Comparison of ENCODE assay signal across 40 mouse cellular contexts in the genomic region with DNA sequence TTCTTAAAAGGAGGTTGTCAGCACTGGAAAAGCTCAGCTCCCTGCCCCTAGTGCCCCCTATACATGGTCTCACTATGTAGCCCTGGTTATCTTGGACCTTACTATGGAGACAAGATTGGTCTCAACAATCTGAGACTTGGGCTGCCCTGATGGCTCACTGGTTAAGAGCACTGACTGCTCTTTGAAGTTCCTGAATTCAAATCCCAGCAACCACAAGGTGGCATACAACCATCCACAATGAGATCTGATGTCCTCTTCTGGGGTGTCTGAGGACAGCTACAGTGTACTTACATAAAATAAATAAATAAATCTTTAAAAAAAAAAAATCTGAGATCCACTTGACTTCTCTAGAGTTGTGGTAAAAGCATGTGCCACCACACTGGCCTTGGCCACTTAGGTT. TPM values are rescaled to one million over a fixed set of nuclear protein-coding genes. Genes with fewer than 3 reads are reported as not detected.
DNase-seq lines count a peak whose midpoint lies in the region; ATAC-seq and TF ChIP-seq lines count a peak whose summit lies in the region.
"Had no signal": no experiment of that assay in that cellular context is flagged by ENCODE, and none has a peak within 500 bp of the region (broad histone marks: within the 10 kb centered on the region; RNA-seq: fewer than 3 reads in every experiment).

No protein-coding gene starts in this region.

- H3K36me3 ChIP-seq in forebrain, postnatal 0 days (ENCODE audit: insufficient read depth), result peaks cover 86% of the 10 kb centered on the region
- H3K36me3 ChIP-seq in forebrain, embryonic 15.5 days, result peaks cover 94% of the 10 kb centered on the region

- H3K9ac ChIP-seq in forebrain, postnatal 0 days, result no peak overlapping the region
- no peak overlapping the region for H3K9ac ChIP-seq in forebrain, embryonic 15.5 days (replicated peaks)
- H3K9ac ChIP-seq: forebrain, embryonic 13.5 days; heart, embryonic 13.5 days; hindbrain, embryonic 15.5 days; limb, embryonic 15.5 days; liver, embryonic 14.5 days; lung, embryonic 14.5 days; neural tube, embryonic 12.5 days had no signal

- no peak overlapping the region for H3K4me2 ChIP-seq in forebrain, postnatal 0 days (ENCODE audit: low read depth)
- no peak overlapping the region for H3K4me2 ChIP-seq in forebrain, embryonic 15.5 days (replicated peaks)
- H3K4me2 ChIP-seq: forebrain, embryonic 13.5 days; heart, embryonic 13.5 days; hindbrain, embryonic 15.5 days; limb, embryonic 15.5 days; lung, embryonic 14.5 days; neural tube, embryonic 12.5 days had no signal

- no peaks in the 10 kb centered on the region for H3K27me3 ChIP-seq in forebrain, postnatal 0 days (ENCODE audit: insufficient read depth, low read length)
- no peaks in the 10 kb centered on the region for H3K27me3 ChIP-seq in forebrain, embryonic 15.5 days
- H3K27me3 ChIP-seq: forebrain, embryonic 13.5 days; heart, embryonic 13.5 days; hindbrain, embryonic 15.5 days; limb, embryonic 15.5 days; neural tube, embryonic 12.5 days had no signal

- H3K4me1 ChIP-seq in forebrain, postnatal 0 days (ENCODE audit: insufficient read depth), result no peaks in the 10 kb centered on the region
- no peaks in the 10 kb centered on the region for H3K4me1 ChIP-seq in forebrain, embryonic 15.5 days
- H3K4me1 ChIP-seq: forebrain, embryonic 13.5 days; hindbrain, embryonic 10.5 days; hindbrain, embryonic 15.5 days; limb, embryonic 10.5 days; limb, embryonic 15.5 days; neural tube, embryonic 12.5 days had no signal

- H3K27ac ChIP-seq in forebrain, postnatal 0 days (ENCODE audit: low read depth, low read length), result no peak overlapping the region
- H3K27ac ChIP-seq in forebrain, embryonic 15.5 days (replicated peaks), result no peak overlapping the region
- no peak overlapping the region for H3K27ac ChIP-seq in layer of hippocampus, adult 2 months
- H3K27ac ChIP-seq: forebrain, embryonic 13.5 days; heart, embryonic 13.5 days; hindbrain, embryonic 10.5 days; hindbrain, embryonic 15.5 days; limb, embryonic 10.5 days; limb, embryonic 15.5 days; liver, embryonic 14.5 days; neural tube, embryonic 12.5 days had no signal

- no peak for ATAC-seq in forebrain, postnatal 0 days
- no peak for ATAC-seq in forebrain, embryonic 15.5 days (replicated peaks)
- ATAC-seq in inflammation-experienced regulatory T-cells, adult 6 months, result no peak
- ATAC-seq: forebrain, embryonic 13.5 days had no signal

- 0 out of 2 replicates have a peak, but pooled peaks have one; percentile 20 for TF ChIP-seq CTCF in forebrain, postnatal 0 days (IDR thresholded peaks at IDR 0.05; ENCODE audit: low read depth)
- peak; percentile 51 for TF ChIP-seq CTCF in layer of hippocampus, adult 2 months (conservative IDR thresholded peaks at IDR 0.05)

- no peak for DNase-seq in forebrain, postnatal 0 days
- DNase-seq in layer of hippocampus, adult 2 months (ENCODE audit: low spot score in 2 of 2), result no peak
- no peak for DNase-seq in layer of hippocampus, adult 9-11 months
- DNase-seq in 416B (ENCODE audit: low read depth) (peak; percentile 34), adipocyte (ENCODE audit: low spot score) (peak; percentile 34)
- no peak for DNase-seq in kidney, adult 9 months
- DNase-seq: adrenal gland, postnatal 10 days; cerebellum, adult 11 months; cerebellum, adult 9-10 months; cerebellum, postnatal 36 days; gastrocnemius, postnatal 25 days; heart, adult 18-20 months; kidney, postnatal 25 days; lung, embryonic 14.5 days; lung, postnatal 4 days; midbrain, embryonic 14.5 days; right cerebral cortex, adult 18-20 months; spleen, adult 18-20 months; thymus, adult 2 months had no signal

- H3K9me3 ChIP-seq in forebrain, postnatal 0 days (ENCODE audit: low read length), result no peaks in the 10 kb centered on the region
- H3K9me3 ChIP-seq in forebrain, embryonic 15.5 days, result no peaks in the 10 kb centered on the region
- H3K9me3 ChIP-seq: forebrain, embryonic 13.5 days; heart, embryonic 13.5 days; hindbrain, embryonic 10.5 days; hindbrain, embryonic 15.5 days; limb, embryonic 10.5 days; limb, embryonic 15.5 days; neural tube, embryonic 12.5 days had no signal

- H3K4me3 ChIP-seq in forebrain, postnatal 0 days (ENCODE audit: low read depth, low read length), result no peak overlapping the region
- no peak overlapping the region for H3K4me3 ChIP-seq in forebrain, embryonic 15.5 days
- no peak overlapping the region for H3K4me3 ChIP-seq in layer of hippocampus, adult 2 months
- H3K4me3 ChIP-seq: forebrain, embryonic 13.5 days; heart, embryonic 13.5 days; hindbrain, embryonic 10.5 days; hindbrain, embryonic 15.5 days; limb, embryonic 10.5 days; limb, embryonic 15.5 days; myocyte; neural tube, embryonic 12.5 days had no signal

RNA-seq across cellular contexts. Expression of gene Khdc4, which starts 9.9 kb away (rescaled TPM):
- 80.4 and 93.3 TPM in 2 replicates for total RNA-seq in forebrain, postnatal 0 days (2014; rRNA removed)
- 45.9 and 55.1 TPM in 2 replicates for polyA plus RNA-seq in forebrain, postnatal 0 days (2015; fragmentation: Nextera tagmentation; extraction: Ambion mirVana)
- polyA plus RNA-seq in forebrain, embryonic 15.5 days (2015; fragmentation: Nextera tagmentation; extraction: Ambion mirVana), result 102 and 104 TPM in 2 replicates
- 10 to 100 TPM; 55.1 to 55.5 TPM for total RNA-seq in layer of hippocampus, adult 2 months (2021)
- 10 to 100 TPM; 36.1 to 57.0 (median 47.9) TPM for polyA plus RNA-seq in inflammation-experienced regulatory T-cells, adult 6 months (2017; shearing (Covaris generic))

RNA-seq across cellular contexts. Expression of gene Rit1, which starts 21.1 kb away (rescaled TPM):
- 58.2 and 61.2 TPM in 2 replicates for total RNA-seq in forebrain, postnatal 0 days (2014; rRNA removed)
- 54.9 and 62.3 TPM in 2 replicates for polyA plus RNA-seq in forebrain, postnatal 0 days (2015; fragmentation: Nextera tagmentation; extraction: Ambion mirVana)
- polyA plus RNA-seq in forebrain, embryonic 15.5 days (2015; fragmentation: Nextera tagmentation; extraction: Ambion mirVana), result 51.6 and 53.1 TPM in 2 replicates
- 10 to 100 TPM; 40.8 to 44.2 TPM for total RNA-seq in layer of hippocampus, adult 2 months (2021)
- 10 to 100 TPM; 34.1 to 55.2 (median 40.3) TPM for polyA plus RNA-seq in inflammation-experienced regulatory T-cells, adult 6 months (2017; shearing (Covaris generic))

RNA-seq across cellular contexts. Expression of gene Rxfp4, which starts 42.6 kb away (rescaled TPM):
- total RNA-seq in forebrain, postnatal 0 days (2014; rRNA removed), result not detected in 2 replicates
- polyA plus RNA-seq in forebrain, postnatal 0 days (2015; fragmentation: Nextera tagmentation; extraction: Ambion mirVana), result not detected in 2 replicates
- not detected in 2 replicates for polyA plus RNA-seq in forebrain, embryonic 15.5 days (2015; fragmentation: Nextera tagmentation; extraction: Ambion mirVana)
- total RNA-seq in layer of hippocampus, adult 2 months (2021), result not detected
- polyA plus RNA-seq in inflammation-experienced regulatory T-cells, adult 6 months (2017; shearing (Covaris generic)), result not detected
- total RNA-seq: adrenal gland, postnatal 10 days; gastrocnemius, adult 18-20 months; gastrocnemius, postnatal 25 days; heart, adult 18-20 months; heart, postnatal 10 days; layer of hippocampus, adult 18-20 months; layer of hippocampus, postnatal 25 days; left cerebral cortex, adult 8-10 months; megakaryocyte-erythroid progenitor cell, adult 5-6 weeks had no signal
- polyA plus RNA-seq: embryonic facial prominence, embryonic 11.5 days; forebrain, embryonic 13.5 days; frontal cortex, adult 2 months; heart, embryonic 13.5 days; hindbrain, embryonic 10.5 days; hindbrain, embryonic 15.5 days; intestine, embryonic 14.5 days; kidney, embryonic 14.5 days; limb, embryonic 10.5 days; liver, embryonic 14.5 days; lung, embryonic 14.5 days; midbrain, embryonic 14.5 days; myocyte; neural tube, embryonic 12.5 days; thymus, adult 2 months had no signal

Comparison
In these comparisons a context has a peak if more than half of its experiments do, and no peak if none do; other contexts are left out.
1. DNase-seq: peak in 416B (single experiment) and adipocyte (single experiment); none in forebrain, postnatal 0 days (single experiment), layer of hippocampus, adult 2 months (0 of 2), layer of hippocampus, adult 9-11 months (single experiment) and kidney, adult 9 months (single experiment).